Mouse (Mus musculus): ENCODE results near the gene Sim2.

DNA sequence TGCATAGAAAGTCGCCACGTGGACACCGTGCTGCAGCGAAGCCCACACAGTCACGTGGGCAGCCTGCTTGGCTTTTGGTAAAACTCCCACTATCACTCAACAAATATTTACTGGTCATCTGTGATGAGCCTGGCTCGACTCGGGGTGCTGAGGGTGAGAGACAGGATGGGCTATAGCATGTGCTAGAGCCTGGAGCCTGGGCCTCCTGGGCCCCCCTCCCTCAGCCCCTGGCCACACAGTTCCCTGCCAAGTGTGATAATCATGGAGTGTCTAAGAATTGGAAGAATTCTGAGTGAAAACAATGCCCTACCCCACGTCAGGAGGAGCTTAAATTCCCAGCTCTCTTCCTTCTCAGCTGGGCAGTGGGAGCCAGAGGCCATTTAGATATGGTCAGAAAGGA is 13.3 kb upstream of the Sim2 start:
- TF ChIP-seq CTCF (IDR thresholded peaks at IDR 0.05; ENCODE audit: low read depth) (no peak), EP300 (IDR thresholded peaks at IDR 0.05; ENCODE audit: low read depth) (no peak)

Measured in liver, embryonic 14.5 days (tissue).